Mouse (Mus musculus) CD4-positive helper T cell, adult 2 months (primary cell): Measurements from ENCODE around the gene Fam13c.

Experiments
- DNase-seq: peaks from one replicate; pipeline ENCODE4 v3.0.0-alpha.2; 2012; ENCODE audit warnings: low read depth, missing footprints, low spot score

The Fam13c gene

GRCm38 (mm10) chr10:70458574-70459263 is 18.4 kb downstream of the Fam13c start:
- no peak for DNase-seq

DNA sequence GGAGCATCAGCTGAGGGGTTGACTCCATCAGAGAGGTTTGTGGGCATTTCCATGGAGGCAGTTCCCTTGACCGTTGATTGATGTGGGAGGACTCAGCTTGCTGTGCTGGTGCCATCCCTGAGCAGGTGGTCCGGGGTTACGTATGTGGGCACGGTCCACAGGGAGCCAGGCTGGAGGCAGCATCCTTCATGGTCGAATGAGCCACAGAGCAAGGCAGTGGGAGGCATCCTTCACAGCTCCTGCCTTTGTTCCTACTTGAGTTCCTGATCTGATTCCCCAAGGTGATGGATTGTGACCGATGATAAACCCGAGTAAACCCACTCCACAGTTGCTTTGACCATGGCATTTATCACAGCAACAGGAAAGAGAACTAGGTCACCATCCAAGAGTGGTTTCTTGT is 25.4 kb downstream of the Fam13c start:
- no peak for DNase-seq

DNA sequence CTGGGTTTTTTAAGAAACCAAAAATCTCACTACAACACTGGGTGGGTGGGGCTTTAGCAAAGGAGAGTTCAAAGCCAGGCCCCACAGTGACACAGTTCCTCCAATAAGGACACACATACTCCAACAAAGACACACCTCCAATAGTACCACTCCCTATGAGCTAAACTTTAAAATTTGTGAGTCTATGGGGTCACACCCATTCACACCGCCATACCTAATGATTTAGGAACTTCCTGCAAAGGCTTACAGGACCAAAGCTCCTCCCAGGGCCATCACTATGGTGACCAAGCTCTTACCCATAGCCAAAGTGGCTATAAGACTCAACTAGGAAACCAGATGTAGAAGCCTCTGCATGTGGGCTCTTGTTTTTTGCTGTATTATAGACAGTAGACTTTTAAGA is 30.6 kb downstream of the Fam13c start:
- no peak for DNase-seq

- no peak for DNase-seq
These were observed 37.5 kb downstream of the Fam13c start for GRCm38 (mm10) chr10:70477741-70478145.

- DNase-seq = no peak
These were observed 43.5 kb downstream of the Fam13c start for GRCm38 (mm10) chr10:70483736-70484135.

DNA sequence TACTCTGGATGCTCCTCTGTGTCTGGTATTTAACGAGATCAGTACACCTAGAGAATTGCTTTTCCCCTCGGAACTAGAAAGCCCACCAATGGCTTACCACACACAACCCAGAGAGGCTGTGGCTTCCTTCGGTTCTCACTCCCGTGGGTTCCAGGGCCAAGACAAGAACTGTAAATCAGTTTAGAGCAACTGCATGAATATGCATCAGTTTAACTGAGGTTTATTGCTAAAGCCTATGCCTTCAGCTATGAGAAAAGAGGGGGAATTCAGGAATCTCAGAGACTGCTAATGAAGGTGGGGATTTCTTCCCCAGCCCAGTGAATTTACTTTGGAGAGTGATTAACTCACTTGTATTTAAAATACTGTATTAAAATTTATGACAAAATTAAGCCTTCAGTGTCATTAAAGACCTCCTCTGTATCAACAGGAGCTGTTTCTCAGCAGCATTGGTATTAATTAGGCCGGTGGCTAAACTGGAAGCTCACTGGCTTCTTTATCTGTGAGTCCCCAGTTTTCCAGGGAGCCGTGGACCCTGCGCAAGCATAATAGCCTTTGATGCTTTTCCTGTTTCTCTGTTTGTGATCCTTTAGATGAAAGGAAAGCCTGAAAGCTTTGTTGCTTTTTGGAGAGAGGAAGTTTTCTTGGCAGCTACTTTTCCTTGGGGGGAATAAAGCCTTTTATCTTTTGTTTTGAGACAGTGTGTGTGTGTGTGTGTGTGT is 44.4 kb downstream of the Fam13c start:
- no peak for DNase-seq

GRCm38 (mm10) chr10:70485287-70485612 is 45.0 kb downstream of the Fam13c start:
- DNase-seq = no peak

GRCm38 (mm10) chr10:70486651-70487050 is 46.4 kb downstream of the Fam13c start:
- no peak for DNase-seq

DNA sequence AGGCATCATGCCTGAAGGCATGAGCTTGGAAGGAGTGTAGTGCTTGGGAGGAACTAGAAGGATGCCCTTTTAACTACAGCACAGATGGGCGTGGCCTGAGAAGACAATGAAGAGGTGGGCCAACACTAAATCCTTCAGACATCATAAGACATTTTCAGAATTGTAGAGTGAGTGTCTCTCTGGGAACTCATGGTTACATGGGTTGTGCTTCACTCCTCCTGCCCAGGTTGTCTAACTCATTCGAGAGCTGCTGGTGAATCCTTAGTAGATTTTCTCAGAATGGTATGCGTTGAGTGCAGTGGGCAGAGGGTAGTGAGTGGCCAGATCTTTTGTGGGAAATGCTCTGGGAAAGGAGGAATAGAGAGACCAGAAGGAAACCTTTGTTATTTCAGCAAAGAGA is 53.6 kb downstream of the Fam13c start:
- no peak for DNase-seq

GRCm38 (mm10) chr10:70494441-70494840 is 54.2 kb downstream of the Fam13c start:
- no peak for DNase-seq

DNA sequence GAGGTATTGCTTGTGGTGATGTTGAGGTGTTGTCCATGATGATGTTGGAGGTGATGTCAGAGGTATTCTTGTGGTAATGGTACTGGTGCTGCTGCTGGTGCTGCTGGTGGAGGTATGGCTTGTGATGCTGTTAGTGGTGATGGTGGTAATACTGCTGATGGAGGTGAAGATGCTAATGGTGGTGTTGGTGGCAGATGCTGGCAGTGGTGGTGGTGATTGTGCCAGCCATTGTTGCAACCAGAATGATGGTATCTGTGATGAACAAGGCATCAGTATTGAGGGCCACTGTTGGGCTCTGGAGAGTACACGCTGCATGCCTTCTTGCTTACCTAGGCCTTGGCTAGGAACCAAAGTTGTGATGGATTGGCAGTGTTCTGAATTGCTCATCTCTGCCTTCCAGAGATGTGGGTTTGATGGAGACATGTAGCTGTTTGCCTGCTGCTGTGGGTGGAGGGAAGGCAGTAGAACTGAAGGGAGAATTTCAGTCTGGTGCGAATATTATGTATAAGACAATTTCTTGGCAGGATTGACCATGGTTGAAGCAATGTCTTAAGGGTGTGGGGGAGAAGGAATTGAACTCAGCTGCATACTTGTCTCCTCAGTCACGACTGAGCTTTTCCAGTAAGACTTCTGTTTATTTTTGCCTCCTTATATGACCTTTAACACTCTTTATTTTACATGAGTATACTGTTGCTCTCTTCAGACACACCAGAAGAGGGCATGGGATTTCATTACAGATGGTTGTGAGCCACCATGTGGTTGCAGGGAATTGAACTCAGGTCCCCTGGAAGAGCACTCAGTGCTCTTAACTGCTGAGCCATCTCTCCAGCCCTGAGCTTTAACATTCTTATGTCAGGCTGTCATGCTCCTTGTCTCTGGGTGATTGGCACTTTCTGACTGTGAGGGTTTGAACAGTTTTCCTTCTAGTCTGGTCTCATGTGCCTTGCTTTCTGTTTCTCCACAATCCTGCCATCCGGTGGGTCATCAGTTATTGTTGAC is 55.1 kb downstream of the Fam13c start:
- no peak for DNase-seq

- no peak for DNase-seq
These were observed 56.7 kb downstream of the Fam13c start for GRCm38 (mm10) chr10:70496938-70497337.

GRCm38 (mm10) chr10:70498328-70498727 is 58.0 kb downstream of the Fam13c start:
- DNase-seq = no peak

- DNase-seq = no peak
These were observed 59.0 kb downstream of the Fam13c start for GRCm38 (mm10) chr10:70499246-70499645.

- no peak for DNase-seq
These were observed 64.6 kb downstream of the Fam13c start for GRCm38 (mm10) chr10:70504871-70505270.

- DNase-seq = no peak
These were observed 65.1 kb downstream of the Fam13c start for GRCm38 (mm10) chr10:70505395-70505794.

GRCm38 (mm10) chr10:70505842-70506241 is 65.6 kb downstream of the Fam13c start:
- no peak for DNase-seq

DNA sequence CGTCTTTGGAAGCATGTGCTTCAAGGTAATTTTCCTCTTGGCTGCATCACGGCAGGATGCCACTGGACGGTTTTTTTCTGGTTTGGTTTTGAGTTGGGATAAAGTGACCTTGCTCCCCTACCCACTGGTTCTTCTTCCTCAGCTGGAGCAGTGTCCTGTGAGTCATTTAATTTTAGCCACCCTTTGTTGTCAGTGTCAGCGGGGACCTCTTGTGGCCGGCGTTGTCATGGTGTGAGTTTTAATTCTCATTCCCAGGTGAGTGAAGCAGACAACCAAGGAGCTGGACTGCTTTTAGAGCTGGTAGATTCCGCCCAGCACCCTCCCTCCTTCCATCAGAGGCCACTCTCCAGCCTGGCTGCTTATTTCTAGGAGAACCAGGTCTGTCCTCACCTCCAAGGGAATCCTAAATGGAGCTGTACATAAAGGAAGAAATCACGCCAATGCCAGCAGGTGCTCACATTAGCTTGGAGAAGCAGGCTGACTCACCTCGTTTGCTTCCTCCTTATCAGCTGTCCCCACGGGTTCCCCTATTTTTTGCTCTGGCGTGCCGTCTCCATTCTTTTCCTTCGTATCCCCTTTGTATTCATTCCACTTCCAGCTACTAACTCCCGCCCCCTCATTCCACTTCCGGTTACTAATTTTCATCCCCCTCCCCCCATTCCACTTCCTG is 66.4 kb downstream of the Fam13c start:
- DNase-seq = no peak

DNA sequence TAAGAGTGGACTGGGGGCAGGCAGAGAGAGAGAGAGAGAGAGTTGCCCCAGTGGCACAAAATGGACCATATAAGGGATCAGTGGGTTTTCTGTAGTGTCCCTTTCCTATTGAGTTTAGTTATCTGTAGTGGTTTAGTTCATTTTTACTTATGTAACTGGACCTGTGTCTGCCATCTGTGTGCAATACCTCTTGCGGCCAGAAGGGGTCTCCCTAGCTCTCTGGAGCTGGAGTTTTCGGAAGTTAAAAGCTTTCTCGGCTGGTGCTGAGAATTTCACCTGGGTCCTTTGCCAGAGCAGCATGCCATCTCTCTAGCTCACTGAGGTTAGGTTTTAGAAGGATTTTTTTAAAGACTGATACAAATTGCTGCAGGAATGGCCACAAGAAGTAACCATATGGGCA is 67.6 kb downstream of the Fam13c start:
- DNase-seq = no peak

DNA sequence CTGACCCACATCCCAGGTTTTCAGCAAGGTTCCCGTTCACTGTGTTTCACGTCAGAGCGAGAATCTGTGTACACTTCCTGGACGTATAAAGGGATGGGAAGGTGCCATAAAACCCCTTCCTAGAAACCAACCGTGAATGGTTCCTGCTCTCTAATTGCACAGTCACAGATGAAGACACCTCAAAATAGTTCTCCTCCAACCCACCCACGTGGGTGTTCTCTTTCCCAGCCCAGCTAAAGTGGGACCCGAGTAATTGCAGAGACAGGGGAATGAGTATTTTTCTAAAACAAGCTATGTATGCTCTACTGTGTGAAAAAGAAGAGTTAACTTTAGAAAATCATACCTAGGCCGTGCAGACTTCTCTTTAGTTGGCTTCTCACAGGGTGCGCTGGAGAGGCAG is 74.6 kb downstream of the Fam13c start:
- DNase-seq = no peak

DNA sequence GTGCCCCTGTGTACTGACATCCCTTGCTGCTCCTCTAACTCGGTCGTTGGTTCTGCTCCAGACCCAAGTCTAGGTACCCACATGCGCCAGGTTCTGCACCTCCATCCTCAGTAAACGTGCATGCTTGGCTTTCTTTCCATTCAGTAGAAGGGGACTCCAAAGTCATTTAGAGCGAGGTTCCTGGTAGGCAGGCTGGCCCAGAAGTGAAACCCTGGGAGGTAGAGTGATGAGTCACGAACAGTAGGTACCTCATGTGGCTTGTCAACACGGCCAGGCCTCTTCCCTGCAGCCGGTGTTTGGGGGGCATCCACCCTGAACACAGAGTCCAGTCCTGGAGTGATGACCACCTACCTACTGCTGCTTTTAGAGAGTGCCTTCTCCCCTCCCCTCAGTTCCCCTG is 76.4 kb downstream of the Fam13c start:
- DNase-seq = no peak

DNA sequence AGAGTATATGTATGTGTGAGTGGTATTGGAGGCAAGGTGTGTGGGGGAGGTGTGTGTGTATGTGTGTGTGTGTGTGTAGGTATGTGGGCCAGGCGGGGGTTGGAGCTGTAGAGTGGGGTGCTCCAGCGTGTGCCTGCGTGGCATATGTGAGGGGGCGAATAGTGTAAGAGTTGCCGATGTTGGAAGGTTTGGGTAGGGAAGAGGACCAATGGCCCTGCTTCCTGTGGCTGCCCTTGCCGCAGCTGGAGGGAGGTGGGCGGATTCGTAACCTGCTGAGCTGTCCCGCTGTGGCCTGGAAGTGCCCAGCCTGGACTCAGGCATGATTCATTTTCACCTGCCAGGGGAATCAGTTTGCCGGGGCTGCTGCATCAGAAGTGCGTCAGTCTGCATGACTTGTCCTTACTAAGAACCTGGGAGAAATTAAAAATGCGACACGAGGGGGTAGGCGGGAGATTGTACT is 79.4 kb downstream of the Fam13c start:
- no peak for DNase-seq
